Mouse (Mus musculus) T-helper 1 cell (primary cell): Measurements from ENCODE around the gene Wfdc6a.
"Not testable (repeated sequence)": the region's sequence is repeated elsewhere in the genome, so short reads cannot be mapped to it uniquely, and the experiment has no call there.

Experiments used
- in situ Hi-C: fragments of 300-600 bp; cut with MboI, MseI; formaldehyde crosslinking; loops from one replicate; pipeline ENCODE4 v1.15.1; 2025; ENCODE audit warnings: high pct_unique_total_duplicates

Wfdc6a gene

DNA sequence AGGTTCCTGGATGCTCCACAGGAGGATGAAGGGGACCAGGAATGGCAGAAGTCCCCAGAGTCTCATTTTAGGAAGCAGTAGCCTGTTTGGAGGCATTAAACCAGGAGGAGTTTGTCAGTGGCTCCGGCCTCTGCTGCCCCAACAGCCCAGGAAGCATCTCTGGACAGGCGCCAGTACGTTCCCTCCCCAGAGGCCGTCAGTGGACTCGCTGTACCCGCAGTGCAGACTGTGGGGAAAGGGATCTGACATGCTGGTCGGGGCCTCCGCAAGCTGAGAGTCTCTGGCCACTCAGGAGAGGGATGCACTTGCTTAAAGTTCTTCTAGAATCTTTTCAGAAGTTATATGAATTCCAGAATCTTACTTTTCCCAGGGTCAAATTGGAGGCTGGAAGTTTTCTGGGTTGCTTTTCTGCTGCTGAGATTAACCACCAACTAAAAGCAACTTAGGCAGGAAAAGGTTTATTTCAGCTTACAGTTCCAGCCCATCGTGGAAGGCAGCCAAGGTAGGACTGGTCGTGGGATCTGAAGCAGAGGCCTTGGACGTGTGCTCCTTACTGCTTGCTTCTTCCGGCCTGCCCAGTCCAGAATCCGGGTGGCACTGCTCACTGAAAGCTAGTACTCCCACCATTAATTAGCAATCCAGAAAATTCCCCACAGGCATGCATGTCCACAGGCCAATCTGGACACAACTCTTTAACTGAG, at the start of gene Wfdc6a:
Gene Wfdc6a, minus strand, starts transcription at position 423 of the 701 bp plus-strand sequence.
- in situ Hi-C loops: not testable (repeated sequence)

DNA sequence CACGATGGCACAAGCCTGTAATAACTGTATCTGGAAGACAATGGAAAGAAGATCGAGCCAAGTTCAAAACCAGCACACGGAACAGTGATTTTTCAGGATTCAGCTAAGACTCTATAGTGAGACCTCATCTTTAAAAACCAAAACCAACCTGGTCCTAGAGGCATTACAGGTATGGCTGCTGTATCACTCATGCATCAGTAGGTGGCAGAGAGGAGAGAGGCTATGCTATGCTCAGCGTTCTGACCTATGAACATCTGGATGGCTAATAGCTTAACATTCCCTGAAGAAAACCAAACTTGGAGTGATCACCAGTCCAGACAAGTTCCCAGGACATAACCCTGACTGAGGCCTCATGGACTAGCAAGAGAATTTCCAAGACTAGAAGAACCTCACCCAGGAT, 36.5 kb upstream of the Wfdc6a start:
- in situ Hi-C loops: no loop called here

DNA sequence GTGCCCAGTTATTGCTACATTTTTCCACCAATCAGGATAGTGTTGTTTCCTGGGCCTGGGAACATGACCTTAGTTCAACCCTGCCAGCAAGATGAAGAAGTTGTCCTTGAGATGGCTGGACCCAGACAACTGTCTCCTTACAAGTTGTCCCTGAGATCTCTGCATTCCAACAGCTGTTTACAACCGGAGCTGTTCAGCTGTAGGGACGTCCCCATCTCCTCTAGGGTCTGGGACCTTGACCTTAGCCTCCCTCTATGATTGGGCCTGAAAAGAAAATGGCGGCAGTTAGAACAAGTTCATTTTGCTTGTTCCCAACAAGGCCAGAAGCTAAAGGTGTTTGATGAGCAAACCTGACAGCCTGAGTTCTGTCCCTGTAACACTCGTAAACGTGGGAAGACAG, 33.8 kb upstream of the Wfdc6a start:
- in situ Hi-C loops: loop anchor here (5.0 kb wide), 1 partner anchor 37 kb away; no protein-coding TSS in a partner anchor

DNA sequence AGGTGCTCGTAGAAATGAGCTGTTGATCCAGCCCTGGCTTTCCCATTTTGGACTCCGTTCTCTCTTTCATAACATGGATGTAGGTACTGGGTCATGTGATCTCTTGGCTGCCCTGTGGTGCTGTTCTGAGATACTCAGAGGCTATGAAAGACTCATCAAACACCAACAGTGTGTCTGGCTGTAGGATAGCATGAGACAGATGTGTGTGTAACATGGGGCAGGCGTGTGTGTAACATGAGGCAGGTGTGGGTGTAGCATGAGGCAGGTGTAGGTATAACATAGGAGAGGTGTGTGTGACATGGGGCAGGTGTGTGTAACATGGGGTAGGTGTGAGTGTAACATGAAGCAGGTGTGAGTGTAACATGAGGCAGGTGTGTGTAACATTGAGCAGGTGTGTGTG, 30.1 kb upstream of the Wfdc6a start:
- in situ Hi-C loops: loop anchor here (5.0 kb wide), 1 partner anchor 33 kb away; no protein-coding TSS in a partner anchor

DNA sequence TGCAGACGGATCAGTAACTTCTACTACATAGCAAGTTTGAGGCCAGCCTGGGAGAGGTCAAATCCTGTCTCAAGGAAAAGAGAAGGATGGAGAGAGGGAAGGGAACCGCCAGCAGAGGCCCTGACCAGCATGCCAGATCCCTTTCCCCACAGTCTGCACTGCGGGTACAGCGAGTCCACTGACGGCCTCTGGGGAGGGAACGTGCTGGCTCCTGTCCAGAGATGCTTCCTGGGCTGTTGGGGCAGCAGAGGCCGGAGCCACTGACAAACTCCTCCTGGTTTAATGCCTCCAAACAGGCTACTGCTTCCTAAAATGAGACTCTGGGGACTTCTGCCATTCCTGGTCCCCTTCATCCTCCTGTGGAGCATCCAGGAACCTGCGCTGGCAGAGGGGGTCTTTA, 28.2 kb upstream of the Wfdc6a start, which contains the start of the genes Wfdc6b and Wfdc8:
Gene Wfdc6b, plus strand, starts transcription at position 52 of the 400 bp plus-strand sequence.
Gene Wfdc8, minus strand, starts transcription at position 156 of the 400 bp plus-strand sequence.
- in situ Hi-C loops: not testable (repeated sequence)

DNA sequence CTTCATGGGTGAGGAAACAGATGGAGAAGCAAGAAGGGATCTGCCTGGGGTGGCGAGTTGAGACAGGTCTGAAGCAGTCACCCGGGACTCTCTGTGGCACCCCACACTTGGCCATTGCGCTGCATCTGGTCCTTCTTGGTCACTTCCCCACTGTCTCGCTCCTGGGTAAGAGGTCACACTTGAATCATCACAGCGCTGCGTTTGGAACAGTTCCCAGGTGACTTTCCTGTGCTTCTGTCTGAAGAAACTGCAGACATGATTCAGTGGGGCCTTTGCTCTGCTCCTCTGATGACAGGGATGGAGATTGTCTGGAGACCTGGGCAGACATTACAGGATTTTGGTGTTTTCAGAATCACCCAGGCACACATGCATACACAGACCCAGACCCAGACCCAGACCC, 23.5 kb upstream of the Wfdc6a start:
- in situ Hi-C loops: no loop called here

DNA sequence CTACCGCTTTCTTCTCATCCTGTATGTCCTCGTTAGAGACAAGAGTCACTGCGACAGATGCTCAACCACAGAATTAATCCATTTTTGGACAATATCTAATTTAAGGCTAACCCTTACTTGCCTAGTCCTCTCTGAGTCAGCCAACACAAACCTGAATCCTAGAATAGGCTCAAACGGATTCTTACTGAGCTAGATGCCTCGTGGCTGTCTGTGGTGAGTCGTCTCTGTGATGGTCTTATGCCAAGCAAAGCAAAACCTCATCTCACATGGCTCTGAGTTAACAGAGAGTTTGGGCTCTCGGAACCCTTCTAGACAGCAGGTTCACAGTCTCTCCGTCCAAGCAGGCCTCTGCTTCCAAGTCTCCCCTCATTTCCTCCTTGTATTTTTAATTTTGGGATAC, 19.2 kb upstream of the Wfdc6a start:
- in situ Hi-C loops: no loop called here

DNA sequence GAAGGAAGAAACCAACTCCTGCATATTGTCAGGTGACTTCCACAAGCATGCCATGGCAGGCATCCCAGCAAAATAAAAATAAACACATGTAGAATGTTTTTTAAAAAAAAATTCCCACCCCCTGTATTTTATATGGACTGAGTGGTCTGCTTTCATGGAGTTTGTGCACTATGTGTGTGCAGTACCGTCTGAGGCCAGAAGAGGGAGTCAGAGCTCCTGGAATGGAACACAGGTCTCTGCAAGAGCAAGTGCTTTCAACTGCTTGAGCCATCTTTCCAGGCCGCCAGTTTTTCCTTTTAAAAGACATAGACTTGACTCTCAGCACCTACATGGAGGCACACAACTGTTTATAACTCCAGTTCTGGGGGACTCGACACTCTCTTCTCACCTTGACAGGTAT, 18.2 kb upstream of the Wfdc6a start:
- in situ Hi-C loops: no loop called here

DNA sequence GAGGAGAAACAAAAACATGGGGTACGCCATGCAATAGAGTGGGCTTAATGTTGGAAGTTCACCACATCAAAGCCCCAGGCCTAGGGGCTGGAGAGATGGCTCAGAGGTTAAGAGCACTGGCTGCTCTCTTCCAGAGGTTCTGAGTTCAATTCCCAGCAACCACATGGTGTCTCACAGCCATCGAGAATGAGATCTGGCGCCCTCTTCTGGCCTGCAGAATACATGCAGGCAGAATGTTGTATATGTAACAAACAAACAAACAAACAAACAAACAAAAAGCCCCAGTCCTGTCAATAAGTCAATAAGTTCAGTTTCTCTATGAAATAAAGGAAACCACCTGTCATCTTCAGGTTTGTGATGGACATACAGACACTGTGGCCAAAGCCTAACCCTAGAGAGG, 14.9 kb upstream of the Wfdc6a start:
- in situ Hi-C loops: no loop called here

DNA sequence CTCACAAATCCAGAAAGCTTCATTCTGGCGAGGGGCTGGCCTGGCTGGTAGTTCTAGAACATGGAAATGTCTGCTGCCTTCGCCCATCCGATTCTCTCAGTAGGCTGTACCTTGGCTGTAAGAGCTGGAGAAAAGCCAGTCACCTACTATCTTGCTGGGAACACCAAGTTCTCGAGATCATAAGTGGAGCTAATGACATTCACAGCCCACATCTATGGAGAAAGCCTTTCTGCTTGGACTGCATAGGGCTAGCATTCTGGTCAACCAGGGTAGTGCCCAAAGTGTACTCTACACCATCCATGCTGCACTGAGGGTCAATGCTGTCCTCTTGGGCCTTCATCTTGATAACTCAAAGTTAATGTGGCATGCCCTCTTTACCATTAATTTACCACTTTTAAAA, 8.2 kb upstream of the Wfdc6a start, which contains the start of gene Eppin:
Gene Eppin, minus strand, starts transcription at position 101 of the 400 bp plus-strand sequence.
- in situ Hi-C loops: no loop called here

DNA sequence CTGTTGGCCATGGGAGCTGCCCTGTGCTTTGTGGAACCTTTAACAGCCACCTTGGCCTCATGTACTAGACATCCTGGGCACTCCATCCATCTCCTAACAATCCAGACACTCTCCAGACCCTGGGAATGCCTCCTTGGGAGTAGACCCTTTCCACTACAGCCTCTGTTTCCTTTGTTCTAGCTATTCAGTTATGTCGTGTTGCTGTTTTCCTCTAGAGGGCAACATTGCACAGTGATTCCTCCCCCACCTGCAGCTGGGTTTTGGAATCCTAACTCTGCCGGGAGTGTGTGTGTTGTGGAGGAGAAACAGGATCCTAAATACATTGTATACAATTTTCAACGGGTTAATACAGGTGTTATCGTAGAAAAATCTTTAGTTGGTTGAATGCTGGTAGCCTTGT, 6.8 kb upstream of the Wfdc6a start:
- in situ Hi-C loops: no loop called here

DNA sequence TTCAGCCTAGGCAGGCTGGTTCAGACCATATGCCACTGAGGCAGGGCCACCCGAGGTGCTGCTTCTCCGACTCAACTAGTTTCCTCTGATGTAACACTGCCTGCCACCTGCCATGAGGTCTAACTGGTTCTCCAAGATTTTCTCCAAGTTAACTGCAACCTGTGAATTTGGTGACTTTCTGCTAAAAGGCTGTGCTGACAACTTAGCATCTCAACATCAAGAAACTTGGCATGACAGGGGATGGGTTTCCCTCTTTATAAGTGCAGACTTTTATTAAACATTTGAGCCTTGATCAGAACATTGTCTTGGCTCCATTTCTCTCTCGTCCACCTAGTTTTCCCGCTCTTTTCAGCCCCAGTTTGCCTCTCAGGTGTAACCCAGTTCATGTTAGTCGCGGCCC, 11.9 kb downstream of the Wfdc6a start, which contains the start of gene Spint3:
Gene Spint3, minus strand, starts transcription at position 101 of the 400 bp plus-strand sequence.
- in situ Hi-C loops: not testable (repeated sequence)

DNA sequence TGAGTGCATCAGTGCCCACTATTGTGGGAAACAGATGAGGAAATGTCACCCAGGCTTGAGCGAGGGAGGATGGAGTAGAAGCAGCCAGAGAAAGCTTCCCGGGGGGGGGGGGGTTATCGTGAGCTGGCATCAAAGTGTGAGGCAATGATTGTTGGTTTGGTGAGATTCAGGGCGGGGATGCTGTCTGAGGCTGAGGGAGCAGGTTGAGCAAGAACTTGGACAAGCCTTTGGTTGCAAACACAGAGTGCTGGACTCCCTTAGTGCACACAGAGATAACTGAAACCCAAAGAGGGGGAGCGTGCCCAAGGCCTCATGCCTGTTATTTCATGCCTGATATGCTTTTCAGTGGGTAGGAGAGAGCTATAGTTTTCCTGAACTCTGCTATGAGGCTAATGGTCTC, 17.8 kb downstream of the Wfdc6a start:
- in situ Hi-C loops: no loop called here

DNA sequence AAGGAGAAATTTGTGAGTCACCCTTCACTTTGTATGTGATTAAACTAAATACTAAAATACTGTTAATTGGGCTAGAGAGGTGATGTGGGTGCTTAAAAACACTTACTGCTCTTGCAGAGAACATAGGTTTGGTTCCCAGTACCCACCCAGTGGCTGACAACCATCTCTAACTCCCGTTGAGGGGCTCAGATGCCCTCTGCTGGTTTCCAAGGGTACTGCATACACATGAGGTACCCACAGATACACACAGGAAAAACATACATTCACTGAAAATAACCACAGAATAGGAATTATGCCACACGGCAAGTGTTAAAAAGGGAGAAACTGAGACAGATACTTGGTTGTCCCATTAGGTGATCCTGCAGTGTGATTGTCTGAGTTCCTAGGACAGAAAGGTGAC, 18.2 kb downstream of the Wfdc6a start:
- in situ Hi-C loops: no loop called here

DNA sequence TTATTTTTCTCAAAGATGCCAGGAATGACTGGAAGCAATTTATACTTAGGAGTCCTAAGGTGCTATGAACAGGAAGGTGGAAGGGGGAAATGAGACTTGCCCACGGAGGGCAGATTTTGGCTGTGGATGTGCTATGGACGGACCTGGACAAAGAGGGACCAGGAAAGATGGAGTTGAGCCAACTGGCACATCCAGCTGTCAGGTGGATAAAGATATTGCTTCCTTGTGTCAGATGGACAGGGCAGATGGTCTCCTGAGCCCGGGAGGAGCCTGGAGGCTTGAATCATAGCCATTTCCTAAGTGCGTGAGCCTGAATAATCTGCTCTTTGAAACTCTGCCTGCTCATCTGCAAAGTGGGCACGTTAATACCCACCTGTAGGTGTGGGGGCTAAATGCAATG, 20.9 kb downstream of the Wfdc6a start:
- in situ Hi-C loops: no loop called here

DNA sequence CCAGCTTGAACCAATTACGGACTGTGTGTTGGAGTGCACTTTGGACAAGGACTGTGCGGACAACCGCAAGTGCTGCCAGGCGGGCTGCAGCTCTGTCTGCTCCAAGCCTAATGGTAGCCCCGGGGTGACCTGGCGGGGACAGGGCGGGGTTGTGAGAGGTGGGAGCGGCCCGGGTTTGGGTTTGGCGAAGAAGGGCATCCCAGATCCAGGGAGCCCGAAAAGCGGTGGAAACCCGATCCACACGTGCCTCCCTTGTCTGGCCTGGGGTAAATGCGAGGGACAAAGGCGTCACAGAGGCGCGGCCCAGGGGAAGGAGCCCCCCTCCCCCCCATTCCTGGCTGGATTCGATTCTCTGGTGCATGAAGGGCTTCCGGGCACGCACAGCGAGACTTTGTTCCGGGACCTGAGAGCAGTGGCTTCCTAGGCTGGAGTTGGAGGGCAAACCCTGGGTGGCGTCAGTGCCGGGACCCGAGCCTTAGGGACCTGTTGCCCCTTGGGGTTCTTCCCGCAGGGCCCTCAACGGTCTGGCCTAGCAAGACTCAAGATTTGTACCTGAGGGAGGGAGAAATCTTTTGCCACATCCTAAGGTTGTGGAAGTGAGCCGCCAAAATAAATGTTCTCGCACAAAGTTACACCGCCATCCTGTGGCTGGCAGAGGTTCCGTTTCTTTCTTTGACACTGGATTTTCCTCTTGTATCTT, 21.8 kb downstream of the Wfdc6a start:
- in situ Hi-C loops: no loop called here

DNA sequence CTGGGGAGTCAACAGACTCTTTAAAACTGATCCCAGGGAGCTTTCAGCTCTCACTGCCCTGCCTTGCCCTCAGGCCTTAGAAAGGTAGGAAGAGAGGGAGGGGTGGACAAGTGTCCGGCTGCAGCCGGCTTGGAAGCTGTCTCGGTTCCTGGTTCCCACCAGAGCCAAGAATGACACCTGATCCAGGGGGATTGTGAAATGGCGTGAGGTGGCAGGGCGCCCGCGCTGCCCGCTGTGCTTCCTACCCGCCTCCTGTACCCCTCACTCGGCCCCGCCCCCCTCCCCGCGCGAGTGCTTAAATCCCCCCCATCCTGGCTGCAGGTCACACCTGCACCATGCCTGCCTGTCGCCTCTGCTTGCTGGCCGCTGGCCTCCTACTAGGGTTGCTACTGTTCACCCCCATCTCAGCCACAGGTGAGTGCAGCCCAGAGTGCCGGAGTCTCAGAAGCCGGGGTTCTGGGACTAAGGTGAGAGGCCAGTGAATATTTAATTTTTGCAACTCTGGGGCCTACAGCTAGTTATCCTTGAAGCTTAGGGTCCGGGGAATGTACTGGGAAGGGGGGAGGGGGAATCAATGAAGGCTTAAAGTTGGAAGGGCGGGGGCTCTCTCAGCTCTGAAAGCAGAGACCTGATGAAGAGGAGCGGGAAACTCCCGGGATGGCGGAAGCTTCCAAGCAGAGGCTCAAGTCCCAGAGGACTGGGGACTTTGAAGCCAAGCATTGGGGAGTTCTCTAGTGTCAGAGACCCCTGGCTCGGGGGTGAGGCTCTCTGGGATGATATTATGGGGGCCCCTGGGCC, 22.7 kb downstream of the Wfdc6a start, which contains the start of gene Wfdc2:
Gene Wfdc2, plus strand, starts transcription at position 23 of the 798 bp plus-strand sequence.
- in situ Hi-C loops: no loop called here

DNA sequence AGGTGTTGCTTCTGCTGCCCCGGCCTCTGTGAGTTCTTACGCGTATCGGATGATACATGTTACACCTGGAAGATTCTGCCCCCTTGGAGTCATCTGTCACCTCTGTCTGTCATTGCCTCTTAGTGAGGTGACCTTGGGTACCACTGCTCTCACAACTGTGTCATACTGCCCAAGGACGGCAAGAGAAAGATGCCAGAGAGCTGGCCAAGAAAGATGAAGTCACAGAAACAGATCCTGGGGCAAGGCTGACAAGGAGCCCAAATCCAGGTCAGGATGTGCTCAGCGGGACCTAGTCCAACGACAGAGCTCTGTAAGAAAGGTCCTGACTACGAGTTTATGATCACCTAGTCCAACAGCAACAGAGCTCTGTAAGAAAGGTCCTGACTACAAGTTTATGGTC, 25.1 kb downstream of the Wfdc6a start:
- in situ Hi-C loops: no loop called here

DNA sequence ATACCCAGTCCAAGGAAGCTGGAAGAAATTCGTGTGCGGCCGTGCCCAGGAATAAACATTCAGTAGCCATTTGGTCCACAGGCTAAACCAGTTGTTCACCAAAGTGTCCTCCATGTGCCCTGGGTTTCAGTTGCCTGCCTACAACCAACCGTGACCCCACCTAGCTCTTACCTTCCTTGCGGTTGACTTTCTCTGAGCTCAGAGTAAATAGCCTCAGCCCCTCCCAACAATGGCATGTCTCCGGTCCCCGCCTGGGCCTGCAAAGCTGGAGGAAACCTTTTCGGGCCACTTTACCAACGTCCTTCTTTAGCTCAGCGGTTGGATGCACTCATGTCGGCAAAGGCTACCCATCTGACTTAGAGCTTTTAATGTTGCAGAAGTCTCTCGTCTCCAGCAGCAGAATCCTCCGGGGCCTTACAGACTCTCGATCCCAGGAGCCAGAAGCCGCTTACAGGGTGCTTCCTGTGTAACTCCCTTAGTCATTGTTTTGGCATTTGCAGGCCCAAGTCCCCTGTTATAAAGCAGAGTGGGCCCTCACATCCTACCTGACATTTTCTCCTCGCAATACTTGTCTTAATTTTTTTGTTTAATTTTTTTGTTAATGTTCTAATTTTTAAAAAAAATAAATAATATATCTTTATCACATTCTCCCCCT, 26.1 kb downstream of the Wfdc6a start:
- in situ Hi-C loops: no loop called here

DNA sequence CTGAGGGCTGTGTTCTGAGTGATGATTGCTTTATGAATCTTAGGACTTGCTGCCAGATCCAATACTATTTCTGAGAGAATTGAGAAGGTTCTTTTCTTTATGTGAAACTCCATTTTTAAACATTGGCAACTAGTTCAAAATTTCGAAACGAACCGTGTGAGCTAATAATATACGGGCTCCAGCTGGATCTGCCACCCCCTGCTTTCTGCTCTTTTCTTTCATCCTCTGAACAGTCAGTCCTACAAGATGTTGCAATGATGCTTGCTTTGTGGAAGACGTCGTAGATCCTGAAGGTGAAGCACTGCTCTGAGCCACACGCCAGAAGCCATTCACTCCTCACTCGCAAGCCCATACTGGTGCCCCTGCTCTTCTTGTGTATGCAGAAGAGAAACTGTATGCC, 26.8 kb downstream of the Wfdc6a start:
- in situ Hi-C loops: no loop called here

DNA sequence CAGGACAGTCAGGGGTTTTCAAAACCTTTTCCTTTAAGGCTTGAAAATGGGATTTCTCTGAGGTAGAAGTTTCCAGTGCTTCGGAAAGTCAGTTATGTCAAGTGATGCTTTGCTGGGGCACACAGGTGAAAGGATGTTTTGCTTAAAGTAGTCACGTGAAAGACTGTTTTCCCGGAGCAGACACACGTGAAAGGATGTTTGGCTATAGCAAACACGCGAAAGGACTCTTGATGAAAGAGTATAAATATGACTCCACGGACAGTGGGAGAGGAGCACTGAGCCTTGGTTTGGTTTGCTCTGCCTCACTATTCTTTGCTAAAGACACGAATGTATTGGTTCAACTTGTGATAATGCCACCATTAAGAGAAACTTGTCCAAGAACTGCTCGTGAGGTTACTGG, 33.7 kb downstream of the Wfdc6a start:
- in situ Hi-C loops: no loop called here

DNA sequence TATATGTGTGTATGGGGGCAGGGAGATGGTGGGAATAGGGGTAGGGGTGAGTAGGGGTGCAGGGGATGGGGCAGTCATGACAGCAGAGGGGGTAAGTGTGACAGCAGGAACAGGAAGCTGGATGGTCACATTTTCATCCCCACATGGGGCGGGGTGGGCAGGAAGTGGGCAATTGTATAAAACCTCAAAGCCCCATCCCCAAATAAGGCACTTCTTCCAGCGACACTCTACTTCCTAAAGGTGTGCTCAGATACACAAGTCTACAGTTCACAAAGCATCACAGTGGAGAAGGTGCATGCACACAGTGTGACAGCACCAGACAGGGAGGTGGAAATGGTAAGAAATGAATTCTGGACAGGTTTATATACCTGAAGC, 34.4 kb downstream of the Wfdc6a start:
- in situ Hi-C loops: no loop called here
